Mouse (Mus musculus): ENCODE results near the gene Arhgef28.

GRCm38 (mm10) chr13:98192596-98192995 is 13.6 kb downstream of the Arhgef28 start:
- TF ChIP-seq CTCF (IDR thresholded peaks at IDR 0.05; ENCODE audit: low read depth) (no peak), EP300 (IDR thresholded peaks at IDR 0.05; ENCODE audit: low read depth) (no peak)
